Comparison of ENCODE assay signal across 8 mouse cellular contexts in the genomic region with DNA sequence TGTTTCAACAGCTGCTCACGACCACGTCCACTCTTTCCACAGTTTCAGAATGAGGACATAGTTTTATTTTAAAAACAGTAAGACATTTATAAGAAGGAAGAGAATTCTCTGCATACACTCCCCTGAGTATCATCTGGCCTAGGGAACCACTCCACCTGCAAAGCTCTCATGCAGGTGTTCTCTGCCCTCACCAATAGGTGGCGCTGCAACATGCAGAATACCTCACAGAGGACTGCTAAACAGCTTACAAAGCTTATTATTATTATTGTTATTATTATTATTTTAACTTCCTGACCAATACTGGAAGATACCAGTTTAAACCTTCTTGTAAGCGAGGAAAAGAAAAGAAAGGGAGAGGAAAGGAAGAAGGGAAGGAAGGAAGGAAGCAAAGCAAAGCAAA.
DNase-seq lines count a peak whose midpoint lies in the region; ATAC-seq and TF ChIP-seq lines count a peak whose summit lies in the region.

No protein-coding gene starts in this region.

- H3K27me3 ChIP-seq in testis, adult 2 months (ENCODE audit: control insufficient read depth, insufficient read depth, low read length), result no peaks in the 10 kb centered on the region
- H3K27me3 ChIP-seq in hindbrain, embryonic 12.5 days, result no peaks in the 10 kb centered on the region
- no peaks in the 10 kb centered on the region for H3K27me3 ChIP-seq in neural tube, embryonic 11.5 days (ENCODE audit: control insufficient read depth, insufficient read depth, low read length)

- TF ChIP-seq POLR2A in testis, adult 2 months (IDR thresholded peaks at IDR 0.05; ENCODE audit: control insufficient read depth, low read depth, low read length), result no peak

- no peak overlapping the region for H3K27ac ChIP-seq in testis, adult 2 months (ENCODE audit: control insufficient read depth, insufficient read depth, low read depth, low read length)
- H3K27ac ChIP-seq in hindbrain, embryonic 12.5 days, result no peak overlapping the region
- H3K27ac ChIP-seq in neural tube, embryonic 11.5 days (ENCODE audit: low read depth, low read length), result no peak overlapping the region

- no peak overlapping the region for H3K4me2 ChIP-seq in hindbrain, embryonic 12.5 days (replicated peaks)
- no peak overlapping the region for H3K4me2 ChIP-seq in neural tube, embryonic 11.5 days (ENCODE audit: low read depth)

- no peaks in the 10 kb centered on the region for H3K9me3 ChIP-seq in hindbrain, embryonic 12.5 days (replicated peaks)
- H3K9me3 ChIP-seq in neural tube, embryonic 11.5 days (ENCODE audit: control insufficient read depth, low read length), result no peaks in the 10 kb centered on the region

- 0 out of 2 replicates have a peak, but pooled peaks have one; percentile 62 for ATAC-seq in hindbrain, embryonic 12.5 days (ENCODE audit: low FRiP score)
- no peak; the same call in 1 of the 2 replicates for ATAC-seq in neural tube, embryonic 11.5 days (ENCODE audit: insufficient read depth, low FRiP score, low TSS enrichment)

- 23% methylated on average over 4 of the region's 4 CpGs for WGBS in hindbrain, embryonic 12.5 days
- 27% methylated on average over 4 of the region's 4 CpGs for WGBS in neural tube, embryonic 11.5 days

- no peak overlapping the region for H3K4me3 ChIP-seq in testis, adult 2 months (ENCODE audit: control insufficient read depth, low read depth, low read length)
- H3K4me3 ChIP-seq in hindbrain, embryonic 12.5 days, result no peak overlapping the region
- no peak overlapping the region for H3K4me3 ChIP-seq in neural tube, embryonic 11.5 days (ENCODE audit: low read depth, low read length)

- intact Hi-C loops in left cerebral cortex, postnatal 36 days (cut with DNase I), result loop anchor here (10.0 kb wide), 1 partner anchor 794 kb away; no protein-coding TSS in a partner anchor

- H3K36me3 ChIP-seq in testis, adult 2 months (ENCODE audit: control insufficient read depth, insufficient read depth, low read length), result no peaks in the 10 kb centered on the region
- H3K36me3 ChIP-seq in hindbrain, embryonic 12.5 days, result no peaks in the 10 kb centered on the region
- H3K36me3 ChIP-seq in neural tube, embryonic 11.5 days (ENCODE audit: control insufficient read depth, insufficient read depth, low read length), result no peaks in the 10 kb centered on the region

- peak; percentile 54 to 62 for DNase-seq in cerebellum, adult 18-20 months
- DNase-seq in cerebellum, adult 9-11 months, result no peak
- no peak for DNase-seq in testis, postnatal 14 days (ENCODE audit: low spot score)
- peak; percentile 83 for DNase-seq in embryo, embryonic 10 days (ENCODE audit: low spot score)
- DNase-seq in left cerebral cortex, postnatal 36 days (ENCODE audit: low spot score in 2 of 2), result peak; percentile 23 to 35
- DNase-seq in neural tube, embryonic 11.5 days (ENCODE audit: low spot score), result peak; percentile 46

- H3K9ac ChIP-seq in hindbrain, embryonic 12.5 days, result no peak overlapping the region
- H3K9ac ChIP-seq in neural tube, embryonic 11.5 days (ENCODE audit: low read length), result no peak overlapping the region

- H3K4me1 ChIP-seq in testis, adult 2 months (ENCODE audit: control insufficient read depth, insufficient read depth, low read length), result peaks cover 2% of the 10 kb centered on the region; the same call in 1 of the 2 replicates
- no peaks in the 10 kb centered on the region for H3K4me1 ChIP-seq in hindbrain, embryonic 12.5 days
- H3K4me1 ChIP-seq in neural tube, embryonic 11.5 days (ENCODE audit: control insufficient read depth, insufficient read depth, low read length), result no peaks in the 10 kb centered on the region

- peak; percentile 75; the same call in 1 of the 2 replicates for TF ChIP-seq CTCF in testis, adult 2 months (IDR thresholded peaks at IDR 0.05; ENCODE audit: control insufficient read depth, insufficient read depth, insufficient replicate concordance, low read depth, low read length)

Comparison
In these comparisons a context has a peak if more than half of its experiments do, and no peak if none do; other contexts are left out.
1. DNase-seq: peak in cerebellum, adult 18-20 months (2 of 2), embryo, embryonic 10 days (single experiment), left cerebral cortex, postnatal 36 days (2 of 2) and neural tube, embryonic 11.5 days (single experiment); none in cerebellum, adult 9-11 months (single experiment) and testis, postnatal 14 days (single experiment).